Mouse (Mus musculus): ENCODE data around the gene Klhl42.

The Klhl42 gene

DNA sequence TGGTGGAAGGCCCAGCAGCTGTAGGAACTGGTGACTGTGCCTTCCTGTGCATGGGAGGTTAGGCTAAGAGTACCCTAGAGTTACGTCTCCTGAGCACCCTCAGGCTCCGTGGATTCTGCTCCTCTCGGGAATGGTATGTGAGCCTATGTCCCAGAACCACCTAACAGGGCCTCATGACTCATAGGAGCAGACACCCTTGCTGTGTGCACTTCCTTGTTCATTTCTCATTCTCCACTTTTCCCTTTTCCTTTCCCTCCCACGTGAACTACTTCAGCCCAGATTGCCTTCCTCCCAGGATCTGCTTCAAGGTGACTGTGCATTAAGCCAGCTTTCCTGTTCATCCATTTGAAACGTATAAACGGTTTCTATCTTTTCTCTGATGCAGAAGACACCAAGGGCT lies 59.9 kb downstream of the Klhl42 start:
- DNase-seq (ENCODE audit: low read depth), result no peak

DNA sequence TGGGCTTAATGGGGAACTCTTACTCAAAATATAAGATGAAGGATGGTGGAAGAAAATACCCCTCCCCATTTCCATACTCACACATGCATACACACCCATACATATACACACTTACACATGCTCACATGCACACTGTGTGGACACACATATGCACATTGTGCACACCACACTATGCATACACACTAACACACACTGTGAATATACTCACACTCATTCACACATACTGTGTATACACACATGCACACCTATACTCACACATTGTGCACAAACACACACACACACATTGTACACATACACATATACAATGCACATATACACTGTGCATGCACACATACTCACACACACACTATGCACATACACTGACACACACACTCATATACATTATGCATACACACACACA lies 60.7 kb downstream of the Klhl42 start:
- DNase-seq (ENCODE audit: low read depth), result no peak

DNA sequence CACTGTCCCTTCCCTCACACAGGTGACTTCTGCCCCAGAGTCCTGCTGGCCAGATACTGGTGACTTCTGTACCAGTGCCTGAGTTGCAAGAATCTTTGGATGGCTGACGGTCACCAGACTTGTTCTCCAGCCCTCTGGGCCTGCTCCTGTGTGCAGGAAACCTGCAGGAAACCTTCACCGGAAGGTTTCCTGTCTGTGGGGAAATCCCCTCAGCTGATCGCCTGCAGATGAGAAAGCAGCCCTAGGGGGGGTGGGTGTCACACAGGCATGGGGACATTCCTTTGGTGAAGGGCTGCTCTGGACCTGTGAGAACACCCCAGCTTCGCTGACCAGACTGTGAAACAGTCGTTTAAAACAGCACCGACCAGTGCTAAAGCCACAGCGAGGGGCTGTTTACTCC lies 63.9 kb downstream of the Klhl42 start:
- no peak for DNase-seq (ENCODE audit: low read depth)

DNA sequence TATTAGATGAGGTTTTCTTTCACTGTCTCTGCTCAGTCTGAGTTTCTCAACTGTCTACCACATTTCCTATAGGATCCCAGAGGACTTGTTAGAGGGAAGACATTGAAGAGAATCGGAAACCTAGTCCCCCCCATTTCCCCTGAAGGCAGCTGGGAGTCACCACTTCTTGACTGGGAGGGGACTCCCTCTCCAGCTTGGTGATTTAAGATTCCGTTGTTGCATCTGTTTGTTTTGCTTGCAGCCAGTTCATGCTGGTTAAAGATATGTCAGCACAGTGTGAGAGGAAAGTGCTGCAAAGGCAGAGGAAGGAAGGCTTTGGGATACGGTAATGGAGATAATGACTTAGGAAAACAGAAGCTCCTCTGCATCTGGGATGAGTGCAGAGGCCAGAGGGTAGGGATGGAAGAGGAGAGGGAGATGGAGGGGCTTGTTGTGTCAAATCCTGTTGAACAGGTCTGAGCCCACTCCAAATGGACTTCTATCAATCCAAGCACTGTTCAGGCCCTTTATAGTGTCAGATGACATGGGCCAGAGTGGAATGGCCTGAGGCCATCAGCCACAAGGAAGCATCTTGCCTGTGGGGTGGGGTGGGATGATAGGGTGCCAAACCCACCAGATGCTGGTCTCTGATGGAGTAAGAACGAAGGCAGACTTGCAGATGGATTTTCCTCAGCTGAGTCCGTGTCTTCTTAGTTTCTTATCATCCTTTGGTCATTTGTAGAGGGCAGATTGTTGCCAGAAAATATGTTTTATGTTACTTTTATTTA lies 70.8 kb downstream of the Klhl42 start:
- DNase-seq (ENCODE audit: low read depth), result no peak
